ENCODE assay signal across 8 mouse cellular contexts in genomic region chr15:84719791-84720190, GRCm38 (mm10). TPM values are rescaled to one million over a fixed set of nuclear protein-coding genes. Genes with fewer than 3 reads are reported as not detected.
A peak's percentile ranks its signal among the peaks of the same experiment; 100 is the strongest.
DNase-seq lines count a peak whose midpoint lies in the region; ATAC-seq lines count a peak whose summit lies in the region.

Arhgap8 (plus strand) TSS chr15:84720052.

- H3K36me3 ChIP-seq in heart, embryonic 13.5 days, result no peaks in the 10 kb centered on the region
- H3K36me3 ChIP-seq in kidney, embryonic 16.5 days (ENCODE audit: insufficient read depth, low read length), result no peaks in the 10 kb centered on the region

- no peak for DNase-seq in thymus, postnatal 0 days (ENCODE audit: low spot score)
- DNase-seq in thymus, adult 18-20 months, result no peak
- DNase-seq in lung, postnatal 25 days (ENCODE audit: low spot score), result peak; percentile 82
- DNase-seq in thymus, postnatal 25 days, result peak; percentile 9
- DNase-seq in right cerebral cortex, postnatal 4 days, result no peak
- no peak for DNase-seq in frontal cortex, adult 2 months (ENCODE audit: extremely low spot score in 1 of 2, low spot score in 1 of 2)

- H3K9me3 ChIP-seq in heart, embryonic 13.5 days, result no peaks in the 10 kb centered on the region
- no peaks in the 10 kb centered on the region for H3K9me3 ChIP-seq in kidney, embryonic 16.5 days (ENCODE audit: low read length)

- H3K4me1 ChIP-seq in heart, embryonic 13.5 days, result peaks cover 27% of the 10 kb centered on the region
- peaks cover 22% of the 10 kb centered on the region for H3K4me1 ChIP-seq in kidney, embryonic 16.5 days (ENCODE audit: insufficient read depth, low read length)

- H3K4me2 ChIP-seq in heart, embryonic 13.5 days, result peak within 1 kb of the TSS; percentile 85
- H3K4me2 ChIP-seq in kidney, embryonic 16.5 days (replicated peaks; ENCODE audit: low read depth, low read length), result peak within 1 kb of the TSS; percentile 93

- peak within 1 kb of the TSS; percentile 55 for H3K4me3 ChIP-seq in heart, embryonic 13.5 days
- peak within 1 kb of the TSS; percentile 49 for H3K4me3 ChIP-seq in kidney, embryonic 16.5 days (ENCODE audit: low read length)

- peaks cover 7% of the 10 kb centered on the region; the same call in 1 of the 2 replicates for H3K27me3 ChIP-seq in heart, embryonic 13.5 days (replicated peaks)
- H3K27me3 ChIP-seq in kidney, embryonic 16.5 days (ENCODE audit: insufficient read depth, low read length), result no peaks in the 10 kb centered on the region

- no peak for ATAC-seq in heart, embryonic 13.5 days (ENCODE audit: extremely low read depth, insufficient number of reproducible peaks, low FRiP score, low TSS enrichment)
- peak; percentile 64 for ATAC-seq in kidney, embryonic 16.5 days (ENCODE audit: low FRiP score, low TSS enrichment)

- H3K27ac ChIP-seq in heart, embryonic 13.5 days (replicated peaks), result peak within 1 kb of the TSS; percentile 34; the same call in 1 of the 2 replicates
- H3K27ac ChIP-seq in kidney, embryonic 16.5 days (ENCODE audit: low read length), result peak within 1 kb of the TSS; percentile 56; the same call in 1 of the 2 replicates

- H3K9ac ChIP-seq in heart, embryonic 13.5 days, result peak within 1 kb of the TSS; percentile 76
- peak within 1 kb of the TSS; percentile 68 for H3K9ac ChIP-seq in kidney, embryonic 16.5 days (replicated peaks; ENCODE audit: low read length)

- 3% methylated on average over 24 of the region's 24 CpGs for WGBS in heart, embryonic 13.5 days
- WGBS in kidney, embryonic 16.5 days, result 1% methylated on average over 20 of the region's 24 CpGs

RNA-seq across cellular contexts. Expression of gene Arhgap8, which starts in this region (rescaled TPM):
- 28.7 and 30.5 TPM in 2 replicates for polyA plus RNA-seq in thymus, postnatal 0 days (2015; fragmentation: Nextera tagmentation; extraction: Ambion mirVana)
- polyA plus RNA-seq in heart, embryonic 13.5 days (2015; fragmentation: Nextera tagmentation; extraction: Ambion mirVana), result 4.1 and 5.5 TPM in 2 replicates
- 12.3 and 13.8 TPM in 2 replicates for polyA plus RNA-seq in kidney, embryonic 16.5 days (2015; fragmentation: Nextera tagmentation; extraction: Ambion mirVana)
- polyA plus RNA-seq in frontal cortex, adult 2 months (2012; rRNA removed), result 0.14 and 0.48 TPM in 2 replicates

Comparison
In these comparisons a context has a peak if more than half of its experiments do, and no peak if none do; other contexts are left out.
1. DNase-seq: peak in lung, postnatal 25 days (single experiment) and thymus, postnatal 25 days (single experiment); none in thymus, postnatal 0 days (single experiment), thymus, adult 18-20 months (0 of 2), right cerebral cortex, postnatal 4 days (single experiment) and frontal cortex, adult 2 months (0 of 2).